Mouse (Mus musculus) gastrocnemius, adult 18-20 months (tissue): ENCODE measurements around the gene Galnt4. TPM values are rescaled to one million over a fixed set of nuclear protein-coding genes. Genes with fewer than 3 reads are reported as not detected.

ENCODE experiments used
- DNase-seq: peaks from one replicate; pipeline ENCODE4 v3.0.0; 2021; ENCODE audit warnings: low spot score
- total RNA-seq, 2 experiments: library from RNA; stranded (reverse); gene quantifications; 2 replicates each; pipeline ENCODE4 v1.2.3; 2021

Galnt4 gene
- total RNA-seq, 2 experiments from 2014 or later = 0.87 to 1.3 TPM

DNA sequence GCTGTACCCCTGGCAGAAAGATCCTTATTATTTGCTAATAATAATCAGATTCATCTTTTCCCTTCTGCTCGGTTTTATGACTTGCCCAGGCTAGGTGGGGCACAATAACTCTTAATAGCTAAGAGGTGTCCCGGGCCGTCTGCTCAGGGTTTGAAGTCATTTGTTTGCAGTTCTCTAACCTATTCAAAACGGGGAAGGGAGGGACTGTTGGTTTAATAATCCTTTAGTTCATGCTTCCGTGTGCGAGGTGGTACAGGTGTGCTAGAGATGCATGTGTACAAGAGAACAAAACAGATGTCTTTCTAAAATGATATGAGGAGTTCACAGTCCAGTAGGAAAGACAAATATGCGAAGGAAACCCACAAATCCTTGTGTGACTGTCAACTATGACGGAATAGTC lies 6.3 kb downstream of the Galnt4 start:
- no peak for DNase-seq

DNA sequence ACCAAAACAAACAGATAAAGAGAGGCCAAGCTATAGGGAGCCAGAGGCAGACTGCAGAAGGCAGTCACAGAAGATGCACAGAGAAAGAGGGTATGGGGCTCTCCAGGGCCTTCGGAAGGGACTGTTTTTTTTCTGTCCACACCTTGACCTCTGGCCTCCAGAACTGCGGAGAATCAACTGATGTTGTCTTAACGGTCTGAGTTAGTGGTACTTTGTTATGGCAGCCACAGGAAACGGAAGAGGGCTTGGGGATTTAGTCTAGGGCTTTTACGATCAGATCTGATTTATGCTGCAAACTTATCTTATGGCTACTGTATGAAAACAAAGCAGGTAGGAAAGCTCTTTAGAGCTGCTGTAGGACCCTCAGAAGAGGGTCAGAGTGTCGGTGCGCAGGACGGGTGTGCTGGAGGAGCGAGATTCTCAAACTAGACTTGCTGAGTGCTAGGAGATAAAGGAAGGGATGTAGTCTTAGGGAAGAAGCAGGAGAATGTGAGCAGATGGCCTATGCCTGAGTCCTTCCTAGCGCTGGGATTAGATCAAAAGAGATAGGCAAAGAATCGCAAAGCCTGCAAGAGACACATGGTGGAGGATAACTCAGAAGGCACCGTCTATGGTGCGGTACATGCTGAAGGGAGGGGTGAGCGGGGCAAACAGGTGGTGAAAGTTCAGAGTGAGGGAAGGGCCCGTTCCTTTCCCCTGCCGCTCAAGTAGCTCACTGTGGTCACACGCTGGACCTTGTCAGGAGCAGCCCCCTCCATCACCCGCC lies 7.7 kb downstream of the Galnt4 start:
- DNase-seq = no peak

DNA sequence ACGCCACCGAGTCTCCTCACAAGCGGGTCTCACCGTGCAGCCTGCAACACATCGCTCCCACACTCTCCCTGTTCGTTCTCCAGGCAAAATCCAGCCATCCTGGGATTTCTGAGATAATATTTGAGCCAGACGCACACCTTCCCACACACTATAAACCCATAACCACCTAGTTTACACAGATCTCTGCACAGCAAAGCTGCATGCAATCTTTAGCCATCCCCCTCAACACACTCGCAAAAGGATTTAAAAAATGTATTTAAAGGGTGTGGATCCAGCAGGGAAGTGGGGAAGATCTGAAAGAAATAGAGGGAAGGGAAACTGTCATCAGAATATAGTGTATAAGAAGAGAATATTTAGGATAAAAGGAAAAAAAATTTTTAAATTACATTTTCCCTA lies 8.3 kb downstream of the Galnt4 start:
- no peak for DNase-seq

DNA sequence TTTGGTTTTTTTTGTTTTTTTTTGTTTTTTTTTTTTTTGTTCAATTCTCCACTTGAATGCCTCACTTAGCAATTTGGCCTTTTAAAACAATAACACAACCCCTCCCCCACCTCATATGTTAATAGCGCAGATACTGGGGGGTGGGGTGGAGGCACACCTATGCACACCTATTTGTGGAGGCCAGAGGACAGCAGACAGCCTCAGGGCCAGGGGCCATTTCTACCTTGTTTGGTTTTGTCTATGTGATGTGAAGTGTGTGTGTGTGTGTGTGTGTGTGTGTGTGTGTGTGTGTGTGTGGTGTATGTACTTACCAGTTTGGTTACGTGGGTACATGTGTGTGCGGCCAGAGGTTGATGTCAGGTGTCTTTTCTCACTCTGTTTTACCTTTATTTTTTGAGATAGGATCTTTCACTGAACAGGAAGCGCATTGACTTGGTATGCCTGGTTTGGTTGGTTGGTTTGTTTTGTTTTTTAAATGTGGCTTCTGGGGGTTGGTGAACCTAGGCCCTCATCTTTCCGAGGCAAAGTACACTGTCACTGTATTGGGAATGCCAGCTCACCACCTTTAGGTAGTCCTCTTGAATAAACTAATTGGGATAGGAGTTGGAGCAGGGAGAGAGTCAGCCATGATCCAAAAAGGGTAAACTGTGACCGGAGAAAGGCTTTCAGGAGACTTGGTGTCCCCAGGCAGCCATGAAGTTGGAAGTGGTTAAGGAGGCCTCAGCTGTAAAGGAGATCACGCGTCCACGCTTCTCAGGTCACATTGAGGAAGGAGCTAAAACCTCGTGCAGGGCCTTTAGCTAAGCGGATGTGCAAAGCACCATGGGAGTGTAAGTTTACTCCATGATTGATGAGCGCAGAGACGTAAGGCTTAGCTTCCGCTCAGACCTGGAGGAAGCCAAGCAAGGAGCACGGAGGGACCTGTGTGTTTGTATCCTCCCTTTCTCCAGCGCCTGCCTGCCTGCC lies 9.0 kb downstream of the Galnt4 start:
- DNase-seq = no peak

DNA sequence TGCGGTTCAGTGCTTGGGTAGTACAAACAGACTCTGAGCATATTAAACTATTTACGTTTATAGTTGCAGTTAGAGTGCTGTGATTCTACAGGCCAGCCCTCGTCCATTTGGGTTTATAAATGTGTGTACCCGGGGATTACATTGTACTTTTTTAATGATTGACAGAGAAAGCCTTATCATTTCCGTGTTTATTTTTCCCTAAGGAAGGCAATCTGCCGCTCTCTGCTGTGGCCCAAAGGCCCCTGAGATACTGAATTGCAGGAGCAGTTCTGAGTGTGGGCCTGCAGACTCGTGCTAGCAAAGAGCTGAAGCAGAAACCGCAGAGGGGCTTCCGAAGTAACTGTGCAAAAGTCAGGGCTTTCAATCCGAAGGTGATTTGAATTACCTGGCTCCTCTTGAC lies 9.9 kb downstream of the Galnt4 start:
- DNase-seq = no peak

DNA sequence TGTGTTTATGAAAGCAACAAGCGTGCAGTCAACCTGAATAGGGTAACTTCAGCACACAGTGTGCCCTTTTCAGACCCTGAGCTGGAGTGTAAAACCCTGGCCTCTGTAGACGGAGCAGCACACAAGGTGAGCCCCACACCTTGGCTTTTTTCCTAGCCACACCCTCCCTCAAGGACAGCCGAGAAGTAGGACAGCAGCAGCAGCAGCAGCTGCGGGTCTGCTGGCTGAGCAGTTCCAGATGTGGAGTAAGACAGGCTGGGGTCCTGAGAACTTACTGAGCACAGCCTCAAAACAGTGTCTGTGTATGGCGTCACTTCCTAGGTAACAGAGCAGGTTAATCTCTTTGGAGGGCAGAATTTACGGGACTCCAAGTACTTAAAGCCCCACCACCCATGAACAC lies 10.7 kb downstream of the Galnt4 start:
- no peak for DNase-seq

DNA sequence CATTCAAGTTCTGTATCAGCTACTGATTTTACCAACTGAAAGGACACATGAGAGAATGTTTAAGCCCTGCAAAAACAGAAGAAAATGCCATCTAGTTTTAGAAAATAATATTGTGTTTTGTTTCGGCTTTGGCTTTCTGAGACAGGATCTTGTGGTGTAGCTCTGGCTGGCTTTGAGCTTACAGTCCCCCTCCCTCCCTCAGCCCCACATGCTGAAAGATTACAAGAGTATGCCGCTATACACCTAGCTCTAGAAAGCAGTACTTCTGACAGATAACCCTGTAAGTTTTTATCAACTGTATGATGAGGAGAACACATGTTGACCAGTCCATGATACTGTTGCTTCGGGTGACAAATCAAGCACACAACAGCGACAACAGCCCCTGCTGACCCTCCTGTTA lies 11.5 kb downstream of the Galnt4 start:
- no peak for DNase-seq

DNA sequence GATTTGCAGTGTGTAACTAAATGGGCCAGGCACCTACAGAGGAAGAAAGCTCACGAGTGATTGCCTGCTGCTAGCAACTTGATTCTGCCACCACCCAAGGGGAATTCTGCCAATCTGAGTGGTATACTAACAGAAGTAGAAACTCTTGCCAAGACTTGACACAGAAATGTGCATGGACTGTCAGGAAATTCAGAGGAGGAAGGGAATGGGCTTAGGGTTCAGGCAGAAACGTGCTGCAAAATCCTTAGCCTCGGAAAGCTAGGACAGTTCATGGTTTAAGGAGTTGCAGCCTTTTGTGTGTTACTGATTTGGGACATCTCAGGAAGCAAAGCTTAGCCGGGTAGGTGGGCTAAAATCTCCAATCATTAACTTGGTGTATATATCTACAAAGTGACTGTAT lies 18.3 kb downstream of the Galnt4 start, which contains the start of gene Phxr2:
Gene Phxr2 (minus strand): TSS at position 101 of the 400 bp plus-strand sequence.
- no peak for DNase-seq

DNA sequence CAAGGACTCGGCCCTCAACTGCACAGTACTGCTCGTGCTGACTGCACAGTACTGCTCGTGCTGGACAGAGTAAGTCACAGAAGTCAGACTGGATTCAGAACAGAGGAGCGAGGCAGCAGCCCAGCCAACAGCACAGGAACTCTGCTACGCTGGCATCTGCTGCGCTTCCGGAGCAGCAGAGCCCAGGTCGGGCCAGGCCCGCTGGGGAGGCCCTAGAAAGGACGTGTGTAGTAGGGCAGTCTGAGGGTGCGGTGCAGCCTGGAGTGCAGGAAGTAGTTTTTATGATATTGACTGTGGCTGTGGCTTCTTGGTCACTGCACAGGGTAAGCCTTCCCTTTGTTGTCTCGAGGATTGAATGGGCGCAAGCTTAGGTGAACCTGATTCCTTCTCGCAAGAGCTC lies 19.0 kb downstream of the Galnt4 start:
- DNase-seq = no peak

DNA sequence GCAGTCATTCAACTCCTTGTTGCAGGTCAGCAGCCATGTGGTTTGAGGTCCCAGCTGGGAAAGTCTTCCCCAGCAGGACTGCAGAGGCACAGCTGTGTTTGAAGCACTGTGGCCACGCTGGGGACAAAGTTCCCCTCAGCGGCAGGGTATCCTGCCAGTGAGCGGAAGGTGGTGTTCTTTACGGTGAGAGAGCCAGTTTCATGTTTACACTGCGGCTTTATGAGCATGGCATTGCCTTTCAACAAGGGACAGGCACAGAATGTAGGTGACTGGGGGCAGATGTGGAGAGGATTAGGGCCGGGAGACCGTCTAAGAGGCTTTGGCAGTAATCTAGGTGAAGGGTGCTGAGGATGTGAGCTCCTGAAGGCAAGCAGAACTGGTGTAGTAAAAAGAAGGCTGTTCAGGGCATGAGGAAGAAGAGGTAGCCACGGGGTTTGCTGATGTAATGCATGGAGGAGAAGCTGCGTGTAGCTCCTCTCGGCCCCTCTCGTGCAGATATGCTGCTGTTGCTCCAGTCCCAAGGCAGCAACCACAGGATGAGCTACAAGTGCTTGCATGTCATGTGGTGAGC lies 19.8 kb downstream of the Galnt4 start:
- no peak for DNase-seq

DNA sequence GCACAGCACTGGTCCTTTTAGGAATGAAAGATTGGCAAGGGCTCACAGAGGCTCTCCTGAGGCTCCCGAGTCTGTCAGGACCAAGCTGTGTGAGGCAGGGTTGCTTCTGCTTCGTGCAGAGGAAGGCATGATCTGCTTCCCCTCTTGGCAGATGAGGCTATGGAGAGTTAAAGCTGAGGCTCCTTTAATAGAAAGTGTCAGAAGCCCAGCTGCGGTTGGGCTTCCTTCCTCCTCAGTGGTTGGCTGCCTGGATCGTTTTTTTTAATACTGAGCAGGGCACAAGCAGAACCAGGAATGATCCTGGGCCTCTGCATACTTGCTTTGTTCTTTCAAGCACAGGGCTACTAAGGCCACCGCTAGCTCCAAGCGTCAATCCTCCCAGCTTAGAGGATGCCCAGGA lies 22.7 kb downstream of the Galnt4 start:
- DNase-seq = no peak

DNA sequence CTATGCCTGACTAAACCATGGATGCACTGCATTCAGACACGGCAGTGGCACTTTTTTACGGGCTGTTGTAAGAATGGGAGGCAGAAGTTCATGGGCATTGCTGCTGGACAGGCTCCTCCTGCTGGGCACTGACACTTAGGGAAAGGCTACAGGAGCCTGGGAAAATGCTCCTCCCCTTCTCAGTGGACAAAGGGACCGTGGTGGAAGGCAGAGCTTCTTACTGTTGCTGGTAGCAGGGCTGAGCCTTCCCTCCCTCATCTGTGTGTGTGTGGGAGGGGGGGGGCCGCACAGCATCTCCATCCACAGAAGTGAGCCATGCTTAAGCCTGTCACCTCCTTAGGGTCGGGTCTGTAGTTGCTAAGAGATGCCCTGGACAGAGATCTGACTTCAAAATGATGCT lies 23.3 kb downstream of the Galnt4 start:
- no peak for DNase-seq

DNA sequence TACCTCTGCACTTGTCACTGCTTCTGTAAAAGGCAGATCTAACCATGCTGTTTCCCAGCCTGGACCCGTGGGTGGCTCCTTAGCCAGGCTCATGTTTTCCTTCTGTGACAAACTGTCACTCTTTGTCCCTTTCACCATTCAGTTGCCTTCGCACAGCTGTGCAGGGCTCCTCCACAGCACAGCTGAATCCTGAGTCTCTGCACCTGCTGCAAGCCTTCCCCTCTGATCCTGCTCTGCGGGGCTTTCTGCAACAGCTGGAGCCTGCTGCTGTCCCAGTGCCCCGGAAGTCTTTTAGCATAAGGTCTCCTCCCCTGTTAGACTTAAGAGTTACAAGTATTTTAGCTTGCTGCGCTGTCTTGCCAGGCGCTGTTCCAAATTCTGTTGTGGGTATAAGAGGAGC lies 24.2 kb downstream of the Galnt4 start:
- no peak for DNase-seq

DNA sequence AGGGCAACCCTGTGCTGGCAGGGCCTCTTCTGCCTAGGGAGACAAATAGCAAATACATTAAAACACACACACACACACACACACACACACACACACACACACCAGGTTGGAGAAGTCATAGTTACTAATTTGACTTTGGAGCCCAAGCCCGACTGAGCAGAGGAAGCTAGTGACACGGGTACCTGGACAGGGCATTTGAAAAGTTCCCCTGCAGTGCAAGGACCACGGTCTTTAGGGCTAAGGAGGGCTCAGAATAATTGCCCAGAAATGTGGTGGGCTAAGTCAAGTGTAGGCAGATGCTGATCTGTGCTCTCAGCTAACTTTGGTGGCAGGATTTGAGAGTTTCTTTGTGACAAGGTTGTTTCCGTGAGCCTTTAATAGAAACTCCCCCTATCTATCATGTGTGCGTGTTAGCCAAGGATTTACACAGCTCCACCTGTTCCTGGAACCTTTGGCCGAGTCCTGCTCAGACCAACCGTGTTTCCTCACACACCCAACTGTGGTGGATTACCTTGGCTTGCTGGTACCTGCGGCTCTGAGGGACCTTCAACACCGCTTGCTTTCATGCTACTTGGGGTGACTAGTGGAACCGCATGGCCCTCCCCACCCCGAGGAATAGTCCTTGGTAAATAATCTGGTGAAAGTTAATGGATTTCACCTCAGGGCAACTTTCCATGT lies 24.8 kb downstream of the Galnt4 start:
- no peak for DNase-seq

DNA sequence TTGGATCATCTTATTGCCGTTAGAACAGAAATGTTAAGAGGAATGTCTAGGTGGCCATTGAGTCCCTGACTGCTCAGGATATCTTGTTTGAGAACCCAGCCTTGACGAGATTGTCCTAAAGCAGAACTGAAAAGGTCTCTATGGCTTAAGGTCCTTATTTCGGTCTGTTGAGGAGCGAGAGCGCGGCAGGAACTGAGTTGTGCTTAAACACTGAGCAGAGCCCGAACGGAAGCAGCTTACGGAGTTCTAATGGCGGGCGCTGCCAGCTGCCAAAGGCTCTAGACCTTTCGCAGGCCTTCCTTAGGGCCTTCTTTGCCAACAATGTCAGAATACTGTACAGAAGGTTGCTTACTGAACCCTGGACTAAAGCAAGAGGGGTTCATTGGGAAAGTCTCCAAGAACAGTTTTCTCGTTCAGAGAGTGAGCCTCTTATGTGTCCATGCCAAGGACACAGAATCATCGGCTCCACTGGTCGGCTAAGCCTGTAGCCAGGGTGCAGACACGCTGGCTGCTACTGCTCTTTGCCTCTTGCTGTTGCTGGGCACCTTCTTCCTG lies 25.4 kb downstream of the Galnt4 start:
- DNase-seq = no peak

DNA sequence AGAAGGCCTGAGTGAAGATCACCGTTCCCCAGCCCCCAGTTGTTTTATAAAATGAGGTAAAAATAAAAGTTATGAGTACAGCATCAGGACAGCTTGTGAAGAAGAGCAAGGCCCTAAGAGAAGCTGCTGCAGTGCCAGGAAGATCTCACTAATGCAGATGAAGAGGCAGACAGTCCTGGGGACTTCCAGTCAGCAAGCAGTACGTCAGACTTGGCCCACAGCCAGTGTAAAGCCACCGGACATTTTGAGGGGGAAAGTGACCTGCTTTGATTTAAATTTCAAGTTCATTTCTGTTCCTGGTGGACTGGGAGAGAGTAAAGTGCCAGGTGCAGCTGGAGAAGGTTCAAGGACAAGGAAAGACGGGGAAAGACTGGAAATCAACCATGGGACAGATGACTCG lies 28.4 kb downstream of the Galnt4 start:
- DNase-seq = no peak

DNA sequence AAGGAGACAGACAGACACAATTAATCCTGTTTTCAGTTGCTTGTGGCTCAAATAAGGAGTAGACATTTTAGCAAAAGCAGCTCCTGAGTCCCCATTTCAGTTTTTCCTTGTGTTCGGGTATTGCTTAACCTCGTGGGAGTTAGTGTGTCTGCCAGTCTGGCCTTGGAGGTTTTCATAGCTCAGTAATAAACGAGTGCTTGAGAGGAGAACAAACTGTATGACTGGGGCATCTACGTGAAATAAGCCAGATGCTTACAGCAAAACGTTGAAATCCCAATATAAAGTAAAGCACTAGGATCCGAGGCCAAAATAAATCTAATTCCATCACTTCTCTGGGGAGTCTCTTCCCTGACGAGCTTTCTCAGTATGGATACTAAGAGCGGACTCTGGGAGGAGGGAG lies 37.7 kb downstream of the Galnt4 start:
- no peak for DNase-seq

DNA sequence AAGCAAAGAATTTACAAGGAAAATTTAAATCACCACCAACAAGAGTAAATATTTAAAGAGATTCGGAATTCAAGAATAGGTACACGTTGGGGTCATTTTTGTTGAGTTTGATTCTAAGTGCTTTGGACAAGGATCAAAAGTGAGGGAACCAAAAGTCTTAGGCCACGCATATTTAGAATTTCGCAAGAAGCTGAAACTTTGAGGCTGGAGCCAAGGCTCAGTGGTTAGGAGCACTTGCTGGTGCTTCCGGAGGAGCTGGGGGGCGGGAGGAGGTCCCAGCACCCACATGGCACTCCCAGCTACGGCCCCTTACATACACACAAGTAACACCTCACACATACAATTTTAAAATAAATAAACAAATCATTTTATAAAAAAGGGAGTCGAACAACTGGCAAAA lies 38.6 kb downstream of the Galnt4 start:
- no peak for DNase-seq

DNA sequence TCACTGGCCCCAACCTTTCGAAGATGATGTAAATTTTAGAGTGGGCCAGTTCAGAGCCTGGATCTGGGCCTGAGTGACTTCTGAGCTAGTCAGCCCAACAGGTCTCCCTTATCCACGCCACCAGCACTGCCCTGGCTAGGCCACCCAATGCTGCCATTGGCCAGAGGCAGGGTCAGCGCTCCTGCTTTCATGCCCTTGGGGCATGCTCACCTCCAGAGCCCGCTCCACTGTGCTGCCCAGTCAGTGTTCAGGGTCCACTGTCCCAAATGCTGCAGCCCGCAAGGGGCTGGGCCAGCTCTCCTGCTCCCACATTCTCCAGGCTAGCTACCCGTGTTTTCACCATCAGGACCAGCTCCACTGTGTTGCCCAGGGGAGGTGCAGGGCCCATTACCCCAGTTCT lies 42.1 kb downstream of the Galnt4 start:
- DNase-seq = no peak

DNA sequence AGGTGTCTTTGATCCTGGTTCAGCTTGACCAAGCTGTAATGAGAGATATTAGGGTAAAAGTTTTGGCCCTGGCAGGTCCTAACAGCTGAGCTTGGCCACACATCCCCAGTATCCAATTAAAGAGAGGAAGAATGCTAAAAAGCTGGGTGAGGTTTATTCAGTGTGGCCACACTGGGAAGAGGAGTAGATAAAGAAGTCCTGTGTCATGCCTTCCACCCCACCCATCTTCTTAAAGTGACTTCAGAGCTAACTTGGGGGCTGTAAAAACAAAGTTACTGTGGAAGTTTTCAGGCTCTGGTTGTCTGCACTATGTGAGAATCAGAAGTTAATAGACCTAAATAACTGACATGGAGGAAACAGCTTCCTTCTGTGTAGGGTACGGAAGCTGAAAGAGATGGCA lies 43.6 kb downstream of the Galnt4 start:
- DNase-seq = no peak

DNA sequence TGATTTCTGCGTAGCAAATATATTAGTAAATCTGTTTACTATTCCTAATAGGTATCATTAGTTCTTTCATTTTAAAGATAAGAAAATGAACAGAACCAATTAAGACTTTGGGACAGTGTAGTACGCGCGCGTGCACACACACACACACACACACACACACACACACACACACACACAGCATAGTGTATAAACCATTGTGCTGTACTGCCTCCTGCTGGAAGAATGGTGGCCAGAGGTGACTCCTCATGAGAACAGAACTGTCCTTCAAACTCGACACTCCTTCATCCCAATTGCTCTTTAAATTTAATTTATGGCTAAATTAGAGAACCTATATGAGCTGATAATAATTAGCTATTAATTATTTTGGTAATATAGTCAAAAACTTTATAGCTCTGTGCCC lies 44.1 kb downstream of the Galnt4 start:
- no peak for DNase-seq
